Mouse (Mus musculus) limb, embryonic 12.5 days (tissue): ENCODE measurements around the gene Rgs8. TPM values are rescaled to one million over a fixed set of nuclear protein-coding genes. Genes with fewer than 3 reads are reported as not detected.

Source experiments
- ATAC-seq: fragments of 200-750 bp; cut with Nextera tagmentation; 2 replicates; pipeline ENCODE4 v1.8.0; 2017; ENCODE audit warnings: low read depth, moderate TSS enrichment; ENCODE audit not compliant: insufficient number of reproducible peaks, insufficient read depth, low FRiP score, low TSS enrichment
- H3K27ac ChIP-seq: fragments of 300-500 bp; sonication (generic); 2 replicates; pipeline ENCODE4 v1.5.1; 2016; ENCODE audit warnings: mild to moderate bottlenecking, moderate library complexity
- H3K27me3 ChIP-seq: fragments of 300-500 bp; sonication (generic); 2 replicates; pipeline ENCODE4 v1.6.1; 2016; ENCODE audit warnings: mild to moderate bottlenecking, moderate library complexity
- H3K36me3 ChIP-seq: fragments of 300-500 bp; sonication (generic); 2 replicates; pipeline ENCODE4 v1.6.1; 2016; ENCODE audit warnings: mild to moderate bottlenecking, moderate library complexity
- H3K4me1 ChIP-seq: fragments of 300-500 bp; sonication (generic); replicated peaks from 2 replicates; pipeline ENCODE4 v1.6.1; 2016
- H3K4me2 ChIP-seq: fragments of 300-500 bp; sonication (generic); 2 replicates; pipeline ENCODE4 v1.6.1; 2016; ENCODE audit warnings: mild to moderate bottlenecking, moderate library complexity
- H3K4me3 ChIP-seq: fragments of 300-500 bp; sonication (generic); replicated peaks from 2 replicates; pipeline ENCODE4 v1.5.1; 2016; ENCODE audit warnings: mild to moderate bottlenecking
- H3K9ac ChIP-seq: fragments of 300-500 bp; sonication (generic); replicated peaks from 2 replicates; pipeline ENCODE4 v1.6.1; 2016; ENCODE audit warnings: mild to moderate bottlenecking, moderate library complexity
- H3K9me3 ChIP-seq: fragments of 300-500 bp; sonication (generic); 2 replicates; pipeline ENCODE4 v1.6.1; 2016; ENCODE audit warnings: mild to moderate bottlenecking, moderate library complexity
- WGBS: fragments of 180-500 bp; shearing (Covaris S2); methylation state at CpG from one replicate; pipeline ENCODE4 v1.1.7; 2016; 5-methylcytosine and 5-hydroxymethylcytosine counted together
- polyA plus RNA-seq: library from polyadenylated mRNA; unstranded; fragments of >200 nt; fragmentation: Nextera tagmentation; extraction: Ambion mirVana; gene quantifications from 2 replicates; pipeline ENCODE4 v1.2.1, GENCODE M21; 2016

Rgs8 gene
- polyA plus RNA-seq = 0.81 and 1.4 TPM in 2 replicates

GRCm38 (mm10) chr1:153652938-153653623 is at the start of gene Rgs8:
Gene Rgs8, plus strand, starts transcription at chr1:153653025.
- H3K9me3 ChIP-seq = no peaks in the 10 kb centered on the region
- peaks cover 50% of the 10 kb centered on the region for H3K27me3 ChIP-seq
- H3K36me3 ChIP-seq = no peaks in the 10 kb centered on the region
- ATAC-seq = peak; percentile 82
- H3K27ac ChIP-seq = 0 out of 2 replicates have a peak within 1 kb of the TSS, but pooled peaks have one; percentile 41
- H3K4me3 ChIP-seq = peak within 1 kb of the TSS; percentile 40
- WGBS = 1% methylated on average over 26 of the region's 26 CpGs
- H3K4me1 ChIP-seq = peaks cover 15% of the 10 kb centered on the region
- H3K9ac ChIP-seq = peak within 1 kb of the TSS; percentile 44
- peak within 1 kb of the TSS; percentile 77 for H3K4me2 ChIP-seq

GRCm38 (mm10) chr1:153617340-153617830 is 35.4 kb upstream of the Rgs8 start:
- H3K36me3 ChIP-seq = no peaks in the 10 kb centered on the region
- H3K9me3 ChIP-seq = 0 out of 2 replicates have a peak, but pooled peaks cover 3% of the 10 kb centered on the region
- no peak overlapping the region for H3K4me2 ChIP-seq
- no peaks in the 10 kb centered on the region for H3K27me3 ChIP-seq
- H3K9ac ChIP-seq = no peak overlapping the region
- no peak overlapping the region for H3K27ac ChIP-seq
- 92% methylated on average over 9 of the region's 9 CpGs for WGBS
- no peak overlapping the region for H3K4me3 ChIP-seq
- no peaks in the 10 kb centered on the region for H3K4me1 ChIP-seq
- no peak for ATAC-seq

DNA sequence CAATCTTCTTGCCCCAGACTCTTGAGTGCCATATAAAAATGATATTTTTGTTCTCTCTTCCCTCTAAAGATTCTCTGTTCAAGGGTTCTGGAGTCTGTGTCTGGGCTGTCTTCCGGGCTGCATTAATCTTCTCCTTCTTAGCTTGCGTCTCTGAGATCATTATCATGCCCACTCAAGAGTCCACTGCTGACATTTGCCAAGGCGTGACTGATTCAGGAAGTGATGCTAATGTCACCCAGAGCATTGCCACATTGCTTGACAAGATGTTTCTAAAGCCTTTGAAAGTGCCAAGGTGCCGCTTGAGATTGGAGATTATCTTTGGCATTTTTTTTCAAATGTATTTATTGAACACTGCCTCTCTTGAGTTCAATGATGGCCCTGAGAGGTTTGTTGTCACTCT is 29.8 kb upstream of the Rgs8 start:
- 0 out of 2 replicates have a peak, but pooled peaks cover 3% of the 10 kb centered on the region for H3K9me3 ChIP-seq
- H3K4me2 ChIP-seq = no peak overlapping the region
- 79% methylated on average over 4 of the region's 4 CpGs for WGBS
- no peak overlapping the region for H3K9ac ChIP-seq
- no peaks in the 10 kb centered on the region for H3K27me3 ChIP-seq
- H3K4me1 ChIP-seq = no peaks in the 10 kb centered on the region
- no peak overlapping the region for H3K27ac ChIP-seq
- no peak overlapping the region for H3K4me3 ChIP-seq
- ATAC-seq = no peak
- no peaks in the 10 kb centered on the region for H3K36me3 ChIP-seq

DNA sequence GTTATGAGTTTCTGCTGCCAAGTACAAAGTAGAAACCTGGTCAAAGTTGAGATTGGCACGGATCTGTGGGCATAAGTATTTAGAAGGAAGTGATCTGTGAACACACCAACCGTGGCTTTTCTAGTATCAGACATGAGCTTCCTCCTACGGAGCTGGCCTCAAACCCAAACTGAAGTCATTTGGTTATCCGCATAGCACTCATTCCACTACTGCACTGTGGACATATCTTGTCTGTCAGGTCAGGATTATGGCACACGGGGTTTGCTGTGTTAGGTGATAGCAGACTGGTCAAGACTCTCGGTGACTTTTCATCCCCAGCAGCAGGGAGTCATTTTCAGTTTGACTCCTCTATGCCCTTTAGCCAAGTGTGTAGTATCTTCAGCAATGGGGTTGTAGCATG is 20.1 kb upstream of the Rgs8 start:
- Histone ChIP-seq H3K27me3 (no peaks in the 10 kb centered on the region), H3K9ac (no peak overlapping the region), H3K9me3 (0 out of 2 replicates have a peak, but pooled peaks cover 3% of the 10 kb centered on the region), H3K36me3 (no peaks in the 10 kb centered on the region), H3K4me2 (no peak overlapping the region), H3K27ac (no peak overlapping the region), H3K4me1 (no peaks in the 10 kb centered on the region), H3K4me3 (no peak overlapping the region)
- no peak for ATAC-seq
- WGBS = 92% methylated on average over 6 of the region's 6 CpGs

DNA sequence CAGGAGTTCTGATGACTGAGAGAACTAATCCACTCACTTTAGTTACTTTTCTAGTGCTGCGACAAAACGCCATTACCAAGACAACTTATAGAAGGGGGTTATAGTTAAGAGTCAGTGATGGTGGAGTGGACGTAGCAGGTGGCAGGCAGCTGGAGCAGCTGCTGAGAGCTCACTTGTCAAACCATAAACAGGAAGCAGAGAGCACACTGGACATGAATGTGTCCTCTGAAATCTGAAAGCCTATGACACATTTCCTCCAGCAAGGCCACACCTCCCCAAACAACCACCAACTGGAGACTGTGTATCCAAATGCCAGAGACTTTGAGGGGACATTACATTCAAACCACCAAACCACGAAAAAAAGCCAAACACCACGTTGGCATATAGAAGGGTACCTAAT is 17.8 kb upstream of the Rgs8 start:
- Histone ChIP-seq H3K36me3 (no peaks in the 10 kb centered on the region), H3K4me1 (no peaks in the 10 kb centered on the region), H3K27ac (no peak overlapping the region), H3K4me2 (no peak overlapping the region), H3K27me3 (no peaks in the 10 kb centered on the region), H3K9me3 (0 out of 2 replicates have a peak, but pooled peaks cover 5% of the 10 kb centered on the region), H3K9ac (no peak overlapping the region), H3K4me3 (no peak overlapping the region)
- WGBS = 85% methylated on average over 5 of the region's 5 CpGs
- no peak for ATAC-seq

DNA sequence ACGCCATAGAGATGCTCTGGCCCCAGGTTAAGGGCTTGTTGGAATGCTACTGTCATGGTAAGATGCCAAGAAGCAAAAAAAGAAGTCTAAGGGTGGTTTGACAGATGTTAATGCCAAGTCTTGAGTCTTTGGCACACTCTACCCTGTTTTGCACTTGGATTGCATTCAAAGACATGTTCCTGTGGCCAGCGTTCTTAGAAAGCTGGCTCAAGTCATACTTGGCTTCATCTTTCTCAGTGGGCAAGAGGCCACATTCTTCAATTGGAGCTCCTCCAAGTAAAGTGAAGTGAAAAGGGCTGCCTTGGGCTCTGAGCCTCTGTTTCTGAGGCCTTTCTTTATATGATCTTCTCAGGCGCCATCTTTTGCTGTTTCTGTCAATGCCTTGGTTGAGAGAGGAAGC is 17.3 kb upstream of the Rgs8 start:
- no peaks in the 10 kb centered on the region for H3K27me3 ChIP-seq
- H3K4me3 ChIP-seq = no peak overlapping the region
- no peaks in the 10 kb centered on the region for H3K36me3 ChIP-seq
- H3K9me3 ChIP-seq = 0 out of 2 replicates have a peak, but pooled peaks cover 5% of the 10 kb centered on the region
- no peak overlapping the region for H3K4me2 ChIP-seq
- WGBS = 91% methylated on average over 3 of the region's 3 CpGs
- ATAC-seq = no peak
- H3K27ac ChIP-seq = no peak overlapping the region
- no peak overlapping the region for H3K9ac ChIP-seq
- H3K4me1 ChIP-seq = no peaks in the 10 kb centered on the region

GRCm38 (mm10) chr1:153636821-153637220 is 16.0 kb upstream of the Rgs8 start:
- Histone ChIP-seq H3K4me3 (no peak overlapping the region), H3K9ac (no peak overlapping the region), H3K27ac (no peak overlapping the region), H3K4me1 (peaks cover 10% of the 10 kb centered on the region), H3K4me2 (no peak overlapping the region), H3K27me3 (no peaks in the 10 kb centered on the region), H3K36me3 (no peaks in the 10 kb centered on the region), H3K9me3 (0 out of 2 replicates have a peak, but pooled peaks cover 5% of the 10 kb centered on the region)
- no peak for ATAC-seq
- WGBS = 77% methylated on average over 5 of the region's 5 CpGs

DNA sequence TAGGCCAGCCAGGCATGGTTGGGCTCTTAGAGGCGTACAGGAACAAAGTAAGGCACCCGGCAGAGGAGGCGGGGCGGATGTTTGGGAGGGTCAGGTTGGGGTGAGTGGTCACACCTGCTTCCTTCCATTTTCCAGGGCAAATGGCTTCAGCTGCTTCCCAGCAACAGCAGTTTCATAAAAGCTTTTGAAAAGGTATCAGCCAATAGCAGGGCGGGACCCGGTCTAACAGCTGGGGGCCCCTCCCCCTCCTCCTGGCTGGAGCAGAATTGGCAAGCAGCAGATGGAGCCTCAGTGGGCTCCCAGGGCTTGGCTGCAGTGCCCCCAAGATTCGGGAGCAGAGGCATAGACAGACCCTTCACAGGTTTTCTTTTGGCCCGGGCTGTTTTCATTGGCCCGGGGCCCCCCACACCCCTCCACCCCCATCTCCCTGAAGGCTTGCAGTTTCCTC is 11.3 kb upstream of the Rgs8 start:
- ATAC-seq = peak; percentile 92
- H3K27me3 ChIP-seq = no peaks in the 10 kb centered on the region

DNA sequence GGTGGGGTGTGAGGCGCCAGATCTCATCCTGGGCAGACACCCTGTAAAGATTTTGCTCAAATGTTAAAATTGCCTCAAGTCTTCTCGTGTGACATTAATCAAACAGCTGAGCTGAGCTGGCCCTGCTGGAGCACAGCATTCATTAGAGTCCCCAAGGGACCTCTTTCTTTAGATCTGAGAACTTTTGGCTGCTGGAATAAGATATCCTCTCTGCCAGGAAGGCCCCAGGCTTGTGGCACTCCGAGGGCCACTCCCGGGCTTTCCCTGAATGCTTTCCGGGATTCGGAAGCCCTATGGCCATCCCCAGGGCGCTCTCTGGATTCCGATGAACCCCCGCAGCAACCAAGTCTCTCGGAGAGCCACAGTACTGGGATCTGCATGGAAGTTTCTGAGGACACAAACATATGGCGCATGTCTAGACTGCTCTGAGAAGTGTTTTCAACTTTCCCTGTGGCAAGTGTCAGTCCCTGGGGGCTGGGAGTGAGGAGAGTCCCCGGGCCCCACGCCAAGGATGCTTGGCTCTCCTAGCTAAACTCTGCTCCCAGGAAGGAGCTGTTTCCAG is 10.8 kb upstream of the Rgs8 start:
- ATAC-seq = peak; percentile 34; the same call in 1 of the 2 replicates
- H3K27me3 ChIP-seq = no peaks in the 10 kb centered on the region
- H3K4me3 ChIP-seq = peak overlapping the region; percentile 23
- H3K36me3 ChIP-seq = no peaks in the 10 kb centered on the region
- H3K4me1 ChIP-seq = peaks cover 19% of the 10 kb centered on the region
- H3K9me3 ChIP-seq = 0 out of 2 replicates have a peak, but pooled peaks cover 5% of the 10 kb centered on the region
- H3K9ac ChIP-seq = no peak overlapping the region
- peak overlapping the region; percentile 54 for H3K4me2 ChIP-seq
- H3K27ac ChIP-seq = peak overlapping the region; percentile 82
- 3% methylated on average over 13 of the region's 13 CpGs for WGBS

More for the DNA sequence above, 11.3 kb upstream of the Rgs8 start:
- H3K4me2 ChIP-seq = peak overlapping the region; percentile 54
- no peak overlapping the region for H3K9ac ChIP-seq
- peak overlapping the region; percentile 82 for H3K27ac ChIP-seq
- peaks cover 19% of the 10 kb centered on the region for H3K4me1 ChIP-seq
- H3K36me3 ChIP-seq = no peaks in the 10 kb centered on the region
- 3% methylated on average over 9 of the region's 9 CpGs for WGBS
- H3K9me3 ChIP-seq = 0 out of 2 replicates have a peak, but pooled peaks cover 5% of the 10 kb centered on the region
- peak overlapping the region; percentile 23 for H3K4me3 ChIP-seq

GRCm38 (mm10) chr1:153653674-153654073 is 849 bp downstream of the Rgs8 start:
- Histone ChIP-seq H3K4me3 (peak overlapping the region; percentile 40; the same call in 1 of the 2 replicates), H3K27me3 (peaks cover 50% of the 10 kb centered on the region)

GRCm38 (mm10) chr1:153659666-153660065 is 6.8 kb downstream of the Rgs8 start:
- Histone ChIP-seq H3K27me3 (peaks cover 40% of the 10 kb centered on the region), H3K9me3 (no peaks in the 10 kb centered on the region), H3K4me1 (peaks cover 36% of the 10 kb centered on the region), H3K9ac (no peak overlapping the region), H3K27ac (no peak overlapping the region), H3K36me3 (no peaks in the 10 kb centered on the region), H3K4me2 (no peak overlapping the region), H3K4me3 (no peak overlapping the region)
- ATAC-seq = no peak
- WGBS = 50% methylated on average over 9 of the region's 9 CpGs

More at GRCm38 (mm10) chr1:153653674-153654073, 849 bp downstream of the Rgs8 start:
- Histone ChIP-seq H3K9ac (no peak overlapping the region; the same call in 1 of the 2 replicates), H3K27ac (no peak overlapping the region), H3K4me2 (peak overlapping the region; percentile 77), H3K9me3 (no peaks in the 10 kb centered on the region), H3K36me3 (no peaks in the 10 kb centered on the region), H3K4me1 (peaks cover 18% of the 10 kb centered on the region)
- 15% methylated on average over 5 of the region's 5 CpGs for WGBS
- ATAC-seq = no peak
